ENCODE assay signal across 27 mouse cellular contexts in the genomic region with DNA sequence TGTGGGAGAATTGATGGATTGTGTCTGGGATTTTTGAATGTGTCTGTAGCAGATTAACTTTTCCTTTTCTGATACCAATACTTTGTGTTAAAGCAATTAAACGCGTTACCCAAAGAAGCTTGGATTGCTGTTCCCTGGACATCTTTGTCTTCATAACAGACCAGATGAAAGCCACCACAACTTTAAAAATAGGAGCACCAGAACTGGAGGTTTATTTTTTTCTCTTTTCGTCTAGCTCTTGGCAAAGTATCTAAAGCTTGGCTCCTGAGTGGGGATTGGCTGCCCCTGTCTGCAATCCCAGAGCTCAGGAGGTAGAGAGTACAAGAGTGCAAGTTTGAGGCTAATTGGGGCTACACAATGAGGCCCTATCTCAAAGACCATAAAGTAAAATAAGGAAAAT.
A peak's percentile ranks its signal among the peaks of the same experiment; 100 is the strongest.
DNase-seq lines count a peak whose midpoint lies in the region; ATAC-seq and TF ChIP-seq lines count a peak whose summit lies in the region.
"Had no signal": no experiment of that assay in that cellular context is flagged by ENCODE, and none has a peak within 500 bp of the region (broad histone marks: within the 10 kb centered on the region; RNA-seq: fewer than 3 reads in every experiment).

No protein-coding gene starts in this region.

- WGBS in forebrain, postnatal 0 days = 43% methylated on average over 3 of the region's 3 CpGs
- WGBS in forebrain, embryonic 14.5 days = 63% methylated on average over 3 of the region's 3 CpGs

- H3K9me3 ChIP-seq in forebrain, postnatal 0 days (ENCODE audit: low read length) = no peaks in the 10 kb centered on the region
- no peaks in the 10 kb centered on the region for H3K9me3 ChIP-seq in forebrain, embryonic 14.5 days (replicated peaks; ENCODE audit: control insufficient read depth, low read length)
- H3K9me3 ChIP-seq: embryonic facial prominence, embryonic 10.5 days; embryonic facial prominence, embryonic 13.5 days; forebrain, embryonic 12.5 days; hindbrain, embryonic 12.5 days; hindbrain, embryonic 15.5 days had no signal

- peaks cover 6% of the 10 kb centered on the region; the same call in 1 of the 2 replicates for H3K4me1 ChIP-seq in forebrain, postnatal 0 days (ENCODE audit: insufficient read depth)
- peaks cover 13% of the 10 kb centered on the region for H3K4me1 ChIP-seq in forebrain, embryonic 14.5 days (ENCODE audit: control insufficient read depth, insufficient read depth, low read length)

- H3K27ac ChIP-seq in forebrain, postnatal 0 days (ENCODE audit: low read depth, low read length) = no peak overlapping the region
- H3K27ac ChIP-seq in forebrain, embryonic 14.5 days (ENCODE audit: low read depth, low read length) = no peak overlapping the region
- H3K27ac ChIP-seq: embryonic facial prominence, embryonic 10.5 days; embryonic facial prominence, embryonic 13.5 days; forebrain, embryonic 12.5 days; hindbrain, embryonic 12.5 days; hindbrain, embryonic 15.5 days had no signal

- H3K9ac ChIP-seq in forebrain, postnatal 0 days = no peak overlapping the region
- no peak overlapping the region for H3K9ac ChIP-seq in forebrain, embryonic 14.5 days (ENCODE audit: low read length)
- H3K9ac ChIP-seq: embryonic facial prominence, embryonic 13.5 days; forebrain, embryonic 12.5 days; hindbrain, embryonic 12.5 days; hindbrain, embryonic 15.5 days had no signal

- ATAC-seq in forebrain, postnatal 0 days = peak; percentile 29; the same call in 1 of the 2 replicates
- ATAC-seq in forebrain, embryonic 14.5 days = no peak
- ATAC-seq in CD4-positive, CD25-positive, alpha-beta regulatory T cell, adult 4 months = no peak
- ATAC-seq: forebrain, embryonic 16.5 days; Patski had no signal

- no peak for DNase-seq in forebrain, postnatal 0 days
- DNase-seq in forebrain, embryonic 14.5 days (ENCODE audit: low spot score) = no peak
- peak; percentile 13 for DNase-seq in layer of hippocampus, adult 9-11 months
- DNase-seq in layer of hippocampus, postnatal 36 days = no peak
- DNase-seq in right cerebral cortex, adult 18-20 months = peak; percentile 29
- no peak for DNase-seq in right cerebral cortex, postnatal 25 days
- DNase-seq: adrenal gland, postnatal 10 days; adrenal gland, postnatal 36 days; cerebellum, adult 11-12 months; cerebellum, adult 8-10 months; cerebellum, postnatal 10 days; cerebellum, postnatal 36 days; embryo, embryonic 11 days; gastrocnemius, postnatal 10 days; gastrocnemius, postnatal 36 days had no signal

- no peaks in the 10 kb centered on the region for H3K27me3 ChIP-seq in forebrain, postnatal 0 days (ENCODE audit: insufficient read depth, low read length)
- H3K27me3 ChIP-seq in forebrain, embryonic 14.5 days (replicated peaks; ENCODE audit: control insufficient read depth, insufficient read depth, low read length) = no peaks in the 10 kb centered on the region
- H3K27me3 ChIP-seq: CH12.LX; embryonic facial prominence, embryonic 13.5 days; forebrain, embryonic 12.5 days; hindbrain, embryonic 12.5 days; hindbrain, embryonic 15.5 days; Patski had no signal

- H3K4me3 ChIP-seq in forebrain, postnatal 0 days (ENCODE audit: low read depth, low read length) = no peak overlapping the region
- no peak overlapping the region for H3K4me3 ChIP-seq in forebrain, embryonic 14.5 days (ENCODE audit: low read depth, low read length)
- H3K4me3 ChIP-seq: embryonic facial prominence, embryonic 10.5 days; embryonic facial prominence, embryonic 13.5 days; erythroblast, embryonic 14.5 days; forebrain, embryonic 12.5 days; hindbrain, embryonic 12.5 days; hindbrain, embryonic 15.5 days had no signal

- H3K36me3 ChIP-seq in forebrain, postnatal 0 days (ENCODE audit: insufficient read depth) = no peaks in the 10 kb centered on the region
- H3K36me3 ChIP-seq in forebrain, embryonic 14.5 days (ENCODE audit: control insufficient read depth, insufficient read depth, low read length) = no peaks in the 10 kb centered on the region
- H3K36me3 ChIP-seq: embryonic facial prominence, embryonic 10.5 days; embryonic facial prominence, embryonic 13.5 days; forebrain, embryonic 12.5 days; G1E; hindbrain, embryonic 12.5 days; hindbrain, embryonic 15.5 days had no signal

- H3K4me2 ChIP-seq in forebrain, postnatal 0 days (ENCODE audit: low read depth) = no peak overlapping the region
- no peak overlapping the region for H3K4me2 ChIP-seq in forebrain, embryonic 14.5 days (ENCODE audit: low read length)
- H3K4me2 ChIP-seq: embryonic facial prominence, embryonic 13.5 days; forebrain, embryonic 12.5 days; heart, embryonic 11.5 days; hindbrain, embryonic 12.5 days; hindbrain, embryonic 15.5 days had no signal

- no peak for TF ChIP-seq CTCF in forebrain, postnatal 0 days (IDR thresholded peaks at IDR 0.05; ENCODE audit: low read depth)

Comparison
In these comparisons a context has a peak if more than half of its experiments do, and no peak if none do; other contexts are left out.
1. DNase-seq: peak in layer of hippocampus, adult 9-11 months (single experiment) and right cerebral cortex, adult 18-20 months (single experiment); none in forebrain, postnatal 0 days (single experiment), forebrain, embryonic 14.5 days (single experiment), layer of hippocampus, postnatal 36 days (0 of 2) and right cerebral cortex, postnatal 25 days (single experiment).